Mouse (Mus musculus): ENCODE measurements around the gene Rnaseh1.

GRCm38 (mm10) chr12:28602259-28602658, 47.1 kb upstream of the Rnaseh1 start:
- TF ChIP-seq CTCF (IDR thresholded peaks at IDR 0.05; ENCODE audit: low read depth, low read length) (no peak), POLR2A (IDR thresholded peaks at IDR 0.05; ENCODE audit: extremely low read depth, insufficient read depth, low read length) (no peak)
